Mouse (Mus musculus): Measurements from ENCODE around the gene Pgbd1. TPM values are rescaled to one million over a fixed set of nuclear protein-coding genes. Genes with fewer than 3 reads are reported as not detected.
"Not testable (repeated sequence)": the region's sequence is repeated elsewhere in the genome, so short reads cannot be mapped to it uniquely, and the experiment has no call there.

Pgbd1 gene
- total and polyA plus RNA-seq, 2 experiments from 2014 or later = 1.5 to 4.7 TPM

- 0% methylated on average over 2 of the region's 2 CpGs for WGBS
Observed at GRCm38 (mm10) chr13:21402848-21403247, 38.0 kb downstream of the Pgbd1 start.

GRCm38 (mm10) chr13:21402287-21402846, 38.5 kb downstream of the Pgbd1 start, which contains the start of gene Zkscan3:
Gene Zkscan3, minus strand, starts transcription at chr13:21402755.
- Histone ChIP-seq H3K27me3 (ENCODE audit: insufficient read depth, low read length) (no peaks in the 10 kb centered on the region), H3K9ac (peak within 1 kb of the TSS; percentile 87), H3K27ac (ENCODE audit: low read depth, low read length) (peak within 1 kb of the TSS; percentile 72), H3K4me2 (ENCODE audit: low read depth) (peak within 1 kb of the TSS; percentile 63), H3K4me1 (ENCODE audit: insufficient read depth) (peaks cover 14% of the 10 kb centered on the region; the same call in 1 of the 2 replicates), H3K9me3 (ENCODE audit: low read length) (no peaks in the 10 kb centered on the region), H3K4me3 (ENCODE audit: low read depth, low read length) (peak within 1 kb of the TSS; percentile 95), H3K36me3 (ENCODE audit: insufficient read depth) (peaks cover 3% of the 10 kb centered on the region; the same call in 1 of the 2 replicates)
- peak; percentile 99 for ATAC-seq
- no peak for TF ChIP-seq CTCF (IDR thresholded peaks at IDR 0.05; ENCODE audit: low read depth)
- peak; percentile 92 for DNase-seq
- under 1% methylated on average over 35 of the region's 35 CpGs for WGBS

More at GRCm38 (mm10) chr13:21402848-21403247, 38.0 kb downstream of the Pgbd1 start:
- Histone ChIP-seq H3K27ac (ENCODE audit: low read depth, low read length) (no peak overlapping the region), H3K9ac (peak overlapping the region; percentile 87), H3K27me3 (ENCODE audit: insufficient read depth, low read length) (no peaks in the 10 kb centered on the region), H3K4me1 (ENCODE audit: insufficient read depth) (peaks cover 16% of the 10 kb centered on the region), H3K9me3 (ENCODE audit: low read length) (no peaks in the 10 kb centered on the region), H3K4me2 (ENCODE audit: low read depth) (peak overlapping the region; percentile 63), H3K36me3 (ENCODE audit: insufficient read depth) (peaks cover 3% of the 10 kb centered on the region; the same call in 1 of the 2 replicates), H3K4me3 (ENCODE audit: low read depth, low read length) (peak overlapping the region; percentile 95)
- TF ChIP-seq CTCF (IDR thresholded peaks at IDR 0.05; ENCODE audit: low read depth) = no peak
- ATAC-seq = peak; percentile 46; the same call in 1 of the 2 replicates
- no peak for DNase-seq

GRCm38 (mm10) chr13:21401636-21402286, 39.1 kb downstream of the Pgbd1 start:
- 13% methylated on average over 12 of the region's 12 CpGs for WGBS
- peak overlapping the region; percentile 63 for H3K4me2 ChIP-seq (ENCODE audit: low read depth)
- ATAC-seq (0 out of 2 replicates have a peak, but pooled peaks have one; percentile 19), DNase-seq (no peak)
- H3K9me3 ChIP-seq (ENCODE audit: low read length) = no peaks in the 10 kb centered on the region
- peaks cover 3% of the 10 kb centered on the region; the same call in 1 of the 2 replicates for H3K36me3 ChIP-seq (ENCODE audit: insufficient read depth)
- H3K27ac ChIP-seq (ENCODE audit: low read depth, low read length) = peak overlapping the region; percentile 72
- peak overlapping the region; percentile 87 for H3K9ac ChIP-seq
- H3K4me3 ChIP-seq (ENCODE audit: low read depth, low read length) = peak overlapping the region; percentile 95
- peaks cover 14% of the 10 kb centered on the region; the same call in 1 of the 2 replicates for H3K4me1 ChIP-seq (ENCODE audit: insufficient read depth)
- H3K27me3 ChIP-seq (ENCODE audit: insufficient read depth, low read length) = no peaks in the 10 kb centered on the region
- TF ChIP-seq CTCF (IDR thresholded peaks at IDR 0.05; ENCODE audit: low read depth) = no peak

GRCm38 (mm10) chr13:21401166-21401565, 39.7 kb downstream of the Pgbd1 start:
- DNase-seq (no peak), ATAC-seq (no peak)
- no peaks in the 10 kb centered on the region for H3K27me3 ChIP-seq (ENCODE audit: insufficient read depth, low read length)
- H3K4me1 ChIP-seq (ENCODE audit: insufficient read depth) = peaks cover 14% of the 10 kb centered on the region; the same call in 1 of the 2 replicates
- WGBS = 77% methylated on average over 3 of the region's 3 CpGs
- H3K27ac ChIP-seq (ENCODE audit: low read depth, low read length) = no peak overlapping the region
- no peak overlapping the region for H3K9ac ChIP-seq
- no peak for TF ChIP-seq CTCF (IDR thresholded peaks at IDR 0.05; ENCODE audit: low read depth)
- H3K4me2 ChIP-seq (ENCODE audit: low read depth) = peak overlapping the region; percentile 63
- H3K4me3 ChIP-seq (ENCODE audit: low read depth, low read length) = peak overlapping the region; percentile 95
- no peaks in the 10 kb centered on the region for H3K9me3 ChIP-seq (ENCODE audit: low read length)
- peaks cover 3% of the 10 kb centered on the region; the same call in 1 of the 2 replicates for H3K36me3 ChIP-seq (ENCODE audit: insufficient read depth)

- H3K4me3 ChIP-seq (ENCODE audit: low read depth, low read length) = no peak overlapping the region
- no peak overlapping the region for H3K27ac ChIP-seq (ENCODE audit: low read depth, low read length)
- peaks cover 11% of the 10 kb centered on the region; the same call in 1 of the 2 replicates for H3K4me1 ChIP-seq (ENCODE audit: insufficient read depth)
- no peak for ATAC-seq
- no peaks in the 10 kb centered on the region for H3K9me3 ChIP-seq (ENCODE audit: low read length)
- no peak for TF ChIP-seq CTCF (IDR thresholded peaks at IDR 0.05; ENCODE audit: low read depth)
- WGBS = 91% methylated on average over 2 of the region's 2 CpGs
- DNase-seq = no peak
- H3K9ac ChIP-seq = no peak overlapping the region
- peaks cover 22% of the 10 kb centered on the region for H3K36me3 ChIP-seq (ENCODE audit: insufficient read depth)
- H3K27me3 ChIP-seq (ENCODE audit: insufficient read depth, low read length) = no peaks in the 10 kb centered on the region
- H3K4me2 ChIP-seq (ENCODE audit: low read depth) = no peak overlapping the region
Observed at GRCm38 (mm10) chr13:21397486-21397885, 43.4 kb downstream of the Pgbd1 start.

- not testable (repeated sequence) for DNase-seq; H3K9ac ChIP-seq; H3K27ac ChIP-seq (ENCODE audit: low read depth, low read length); H3K9me3 ChIP-seq (ENCODE audit: low read length); H3K4me1 ChIP-seq (ENCODE audit: insufficient read depth); H3K4me3 ChIP-seq (ENCODE audit: low read depth, low read length); H3K4me2 ChIP-seq (ENCODE audit: low read depth); H3K27me3 ChIP-seq (ENCODE audit: insufficient read depth, low read length)
- peaks cover 34% of the 10 kb centered on the region for H3K36me3 ChIP-seq (ENCODE audit: insufficient read depth)
- 96% methylated on average over 14 of the region's 18 CpGs for WGBS
- ATAC-seq = peak; percentile 43; the same call in 1 of the 2 replicates
Observed at GRCm38 (mm10) chr13:21396048-21396447, 44.8 kb downstream of the Pgbd1 start.

- no peak for DNase-seq
- Histone ChIP-seq H3K4me3 (ENCODE audit: low read depth, low read length) (no peak overlapping the region), H3K9me3 (ENCODE audit: low read length) (no peaks in the 10 kb centered on the region), H3K36me3 (ENCODE audit: insufficient read depth) (peaks cover 39% of the 10 kb centered on the region), H3K9ac (no peak overlapping the region), H3K27me3 (ENCODE audit: insufficient read depth, low read length) (no peaks in the 10 kb centered on the region), H3K4me1 (ENCODE audit: insufficient read depth) (0 out of 2 replicates have a peak, but pooled peaks cover 3% of the 10 kb centered on the region), H3K4me2 (ENCODE audit: low read depth) (no peak overlapping the region), H3K27ac (ENCODE audit: low read depth, low read length) (no peak overlapping the region)
- no peak for ATAC-seq
- no peak for TF ChIP-seq CTCF (IDR thresholded peaks at IDR 0.05; ENCODE audit: low read depth)
- WGBS = 95% methylated on average over 6 of the region's 6 CpGs
Observed at GRCm38 (mm10) chr13:21395623-21396022, 45.2 kb downstream of the Pgbd1 start.
